In the genomic region with DNA sequence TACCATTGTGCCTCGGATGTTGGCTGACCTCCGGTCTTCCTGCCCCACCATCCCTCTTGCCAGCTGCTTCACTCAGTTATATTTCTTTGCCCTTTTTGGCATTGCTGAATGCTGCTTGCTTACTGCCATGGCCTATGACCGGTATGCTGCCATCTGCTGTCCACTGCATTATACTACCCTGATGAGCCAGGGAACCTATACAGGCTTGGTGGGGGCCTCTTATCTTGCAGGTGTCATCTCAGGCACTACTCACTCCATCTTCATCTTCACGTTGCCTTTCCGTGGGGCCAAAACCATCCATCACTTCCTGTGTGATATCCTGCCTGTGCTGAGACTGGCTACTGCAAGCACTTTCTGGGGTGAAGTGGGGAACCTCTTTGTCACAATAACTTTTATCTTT, we compare ENCODE assay signal across 30 mouse cellular contexts. TPM values are rescaled to one million over a fixed set of nuclear protein-coding genes. Genes with fewer than 3 reads are reported as not detected.
DNase-seq lines count a peak whose midpoint lies in the region; ATAC-seq and TF ChIP-seq lines count a peak whose summit lies in the region.
"Not testable (repeated sequence)": the region's sequence is repeated elsewhere in the genome, so short reads cannot be mapped to it uniquely, and the experiment has no call there.
"Had no signal": no experiment of that assay in that cellular context is flagged by ENCODE, and none has a peak within 500 bp of the region (broad histone marks: within the 10 kb centered on the region; RNA-seq: fewer than 3 reads in every experiment).

No protein-coding gene starts in this region.

- DNase-seq in Patski (ENCODE audit: low read depth, low spot score); hindbrain, postnatal 0 days (ENCODE audit: low spot score); midbrain, embryonic 11.5 days (ENCODE audit: low spot score, missing footprints): not testable (repeated sequence)

- not testable (repeated sequence) for TF ChIP-seq CTCF in Patski (IDR thresholded peaks at IDR 0.05); hindbrain, postnatal 0 days (IDR thresholded peaks at IDR 0.05; ENCODE audit: low read depth)

- not testable (repeated sequence) for H3K27ac ChIP-seq in hindbrain, postnatal 0 days; kidney, embryonic 16.5 days (ENCODE audit: low read length); lung, embryonic 15.5 days; midbrain, embryonic 11.5 days (ENCODE audit: low read depth, low read length)

- POLR2A ChIA-PET in Patski (lab: Charles Lee) = not testable (repeated sequence)

- CTCF ChIA-PET in Patski (lab: Charles Lee) = not testable (repeated sequence)

- WGBS in hindbrain, postnatal 0 days = 44% methylated on average over 2 of the region's 5 CpGs
- 62% methylated on average over 2 of the region's 5 CpGs for WGBS in kidney, embryonic 16.5 days
- 53% methylated on average over 2 of the region's 5 CpGs for WGBS in lung, embryonic 15.5 days
- 67% methylated on average over 2 of the region's 5 CpGs for WGBS in midbrain, embryonic 11.5 days

- not testable (repeated sequence) for H3K4me2 ChIP-seq in hindbrain, postnatal 0 days (ENCODE audit: low read depth, low read length); kidney, embryonic 16.5 days (replicated peaks; ENCODE audit: low read depth, low read length); lung, embryonic 15.5 days; midbrain, embryonic 11.5 days

- in situ Hi-C loops in Patski (cut with MboI; ENCODE audit: low pct_unique_long_range_greater_than_20kb) = not testable (repeated sequence)

- H3K36me3 ChIP-seq in hindbrain, postnatal 0 days (ENCODE audit: insufficient read depth, low read length); kidney, embryonic 16.5 days (ENCODE audit: insufficient read depth, low read length); lung, embryonic 15.5 days; midbrain, embryonic 11.5 days (ENCODE audit: control insufficient read depth, insufficient read depth, low read length): not testable (repeated sequence)

- ATAC-seq in Patski = peak; percentile 96
- ATAC-seq in erythroblast, adult 5-6 weeks (replicated peaks; ENCODE audit: low FRiP score, poor library complexity, severe bottlenecking) = 0 out of 2 replicates have a peak, but pooled peaks have one; percentile 49
- peak; percentile 84 for ATAC-seq in hematopoietic stem cell, adult 5-6 weeks (replicated peaks in 1 of 2; ENCODE audit: insufficient read depth in 1 of 2, low FRiP score in 2 of 2, low TSS enrichment in 1 of 2, low read depth in 1 of 2, poor library complexity in 2 of 2, severe bottlenecking in 2 of 2)
- ATAC-seq in hindbrain, postnatal 0 days = 0 out of 2 replicates have a peak, but pooled peaks have one; percentile 58
- ATAC-seq in kidney, embryonic 16.5 days (ENCODE audit: low FRiP score, low TSS enrichment) = 0 out of 2 replicates have a peak, but pooled peaks have one; percentile 57
- peak; percentile 53 for ATAC-seq in lung, embryonic 15.5 days (ENCODE audit: borderline replicate concordance, extremely low read depth, low FRiP score, low TSS enrichment)
- peak; percentile 61; the same call in 1 of the 2 replicates for ATAC-seq in midbrain, embryonic 11.5 days (ENCODE audit: low FRiP score)

- H3K9ac ChIP-seq in hindbrain, postnatal 0 days (replicated peaks; ENCODE audit: low read length); kidney, embryonic 16.5 days (replicated peaks; ENCODE audit: low read length); lung, embryonic 15.5 days; midbrain, embryonic 11.5 days (ENCODE audit: low read length): not testable (repeated sequence)

- not testable (repeated sequence) for H3K4me3 ChIP-seq in hindbrain, postnatal 0 days (ENCODE audit: low read length); kidney, embryonic 16.5 days (ENCODE audit: low read length); lung, embryonic 15.5 days; midbrain, embryonic 11.5 days (ENCODE audit: low read depth, low read length)

- not testable (repeated sequence) for H3K9me3 ChIP-seq in hindbrain, postnatal 0 days (ENCODE audit: low read length); kidney, embryonic 16.5 days (ENCODE audit: low read length); lung, embryonic 15.5 days; midbrain, embryonic 11.5 days (ENCODE audit: control insufficient read depth, low read length)

- not testable (repeated sequence) for H3K4me1 ChIP-seq in hindbrain, postnatal 0 days (ENCODE audit: insufficient read depth, low read length); kidney, embryonic 16.5 days (ENCODE audit: insufficient read depth, low read length); lung, embryonic 15.5 days; midbrain, embryonic 11.5 days (ENCODE audit: control insufficient read depth, insufficient read depth, low read length)

- not testable (repeated sequence) for H3K27me3 ChIP-seq in Patski; hindbrain, postnatal 0 days (ENCODE audit: insufficient read depth, low read length); kidney, embryonic 16.5 days (ENCODE audit: insufficient read depth, low read length); lung, embryonic 15.5 days; midbrain, embryonic 11.5 days (ENCODE audit: control insufficient read depth, insufficient read depth, low read length)

RNA-seq across cellular contexts. Expression of a gene that starts 0.9 kb away (rescaled TPM):
- not detected for polyA plus RNA-seq in Patski (2021)
- not detected in 2 replicates for total RNA-seq in erythroblast, adult 5-6 weeks (2015; ENCODE audit: low replicate concordance)
- total RNA-seq in erythroblast, adult 5-6 weeks (2017; ENCODE audit: low replicate concordance) = not detected in 2 replicates
- not detected in 2 replicates for total RNA-seq in hematopoietic stem cell, adult 5-6 weeks (2017)
- total RNA-seq in hindbrain, postnatal 0 days (2014; rRNA removed) = not detected in 2 replicates
- not detected in 2 replicates for polyA plus RNA-seq in hindbrain, postnatal 0 days (2015; fragmentation: Nextera tagmentation; extraction: Ambion mirVana)
- polyA plus RNA-seq in kidney, embryonic 16.5 days (2015; fragmentation: Nextera tagmentation; extraction: Ambion mirVana) = not detected in 2 replicates
- polyA plus RNA-seq in lung, embryonic 15.5 days (2015; fragmentation: Nextera tagmentation; extraction: Ambion mirVana) = not detected in 2 replicates
- not detected in 2 replicates for polyA plus RNA-seq in midbrain, embryonic 11.5 days (2014; fragmentation: Nextera tagmentation; extraction: Ambion mirVana)
- total RNA-seq: adrenal gland, adult 8-10 months; adrenal gland, postnatal 4 days; gastrocnemius, adult 2 months; gastrocnemius, postnatal 36 days; heart, adult 2 months; heart, postnatal 14 days; layer of hippocampus, adult 18-20 months; layer of hippocampus, postnatal 10 days; left cerebral cortex, adult 18-20 months; left cerebral cortex, postnatal 14 days had no signal
- polyA plus RNA-seq: embryonic facial prominence, embryonic 12.5 days; forebrain, embryonic 10.5 days; forebrain, embryonic 15.5 days; heart, adult 2 months; heart, embryonic 12.5 days; hindbrain, embryonic 13.5 days; intestine, postnatal 0 days; limb, embryonic 13.5 days; liver, embryonic 11.5 days; liver, postnatal 0 days; midbrain, embryonic 13.5 days; neural tube, embryonic 15.5 days; stomach, embryonic 15.5 days; urinary bladder, adult 2 months had no signal

RNA-seq across cellular contexts. Expression of a gene that starts 22.3 kb away (rescaled TPM):
- polyA plus RNA-seq in Patski (2021) = not detected
- not detected in 2 replicates for total RNA-seq in erythroblast, adult 5-6 weeks (2015; ENCODE audit: low replicate concordance)
- not detected in 2 replicates for total RNA-seq in erythroblast, adult 5-6 weeks (2017; ENCODE audit: low replicate concordance)
- not detected in 2 replicates for total RNA-seq in hematopoietic stem cell, adult 5-6 weeks (2017)
- total RNA-seq in hindbrain, postnatal 0 days (2014; rRNA removed) = not detected in 2 replicates
- polyA plus RNA-seq in hindbrain, postnatal 0 days (2015; fragmentation: Nextera tagmentation; extraction: Ambion mirVana) = not detected in 2 replicates
- not detected in 2 replicates for polyA plus RNA-seq in kidney, embryonic 16.5 days (2015; fragmentation: Nextera tagmentation; extraction: Ambion mirVana)
- polyA plus RNA-seq in lung, embryonic 15.5 days (2015; fragmentation: Nextera tagmentation; extraction: Ambion mirVana) = not detected in 2 replicates
- polyA plus RNA-seq in midbrain, embryonic 11.5 days (2014; fragmentation: Nextera tagmentation; extraction: Ambion mirVana) = not detected in 2 replicates
- total RNA-seq: adrenal gland, adult 8-10 months; adrenal gland, postnatal 4 days; gastrocnemius, adult 2 months; gastrocnemius, postnatal 36 days; heart, adult 2 months; heart, postnatal 14 days; layer of hippocampus, adult 18-20 months; layer of hippocampus, postnatal 10 days; left cerebral cortex, adult 18-20 months; left cerebral cortex, postnatal 14 days had no signal
- polyA plus RNA-seq: embryonic facial prominence, embryonic 12.5 days; forebrain, embryonic 10.5 days; forebrain, embryonic 15.5 days; heart, adult 2 months; heart, embryonic 12.5 days; hindbrain, embryonic 13.5 days; intestine, postnatal 0 days; limb, embryonic 13.5 days; liver, embryonic 11.5 days; liver, postnatal 0 days; midbrain, embryonic 13.5 days; neural tube, embryonic 15.5 days; stomach, embryonic 15.5 days; urinary bladder, adult 2 months had no signal

RNA-seq across cellular contexts. Expression of a gene that starts 28.2 kb away (rescaled TPM):
- not detected for polyA plus RNA-seq in Patski (2021)
- total RNA-seq in erythroblast, adult 5-6 weeks (2015; ENCODE audit: low replicate concordance) = not detected in 2 replicates
- not detected in 2 replicates for total RNA-seq in erythroblast, adult 5-6 weeks (2017; ENCODE audit: low replicate concordance)
- total RNA-seq in hematopoietic stem cell, adult 5-6 weeks (2017) = not detected in 2 replicates
- total RNA-seq in hindbrain, postnatal 0 days (2014; rRNA removed) = not detected in 2 replicates
- not detected in 2 replicates for polyA plus RNA-seq in hindbrain, postnatal 0 days (2015; fragmentation: Nextera tagmentation; extraction: Ambion mirVana)
- polyA plus RNA-seq in kidney, embryonic 16.5 days (2015; fragmentation: Nextera tagmentation; extraction: Ambion mirVana) = not detected in 2 replicates
- not detected in 2 replicates for polyA plus RNA-seq in lung, embryonic 15.5 days (2015; fragmentation: Nextera tagmentation; extraction: Ambion mirVana)
- polyA plus RNA-seq in midbrain, embryonic 11.5 days (2014; fragmentation: Nextera tagmentation; extraction: Ambion mirVana) = not detected in 2 replicates
- total RNA-seq: adrenal gland, adult 8-10 months; adrenal gland, postnatal 4 days; gastrocnemius, adult 2 months; gastrocnemius, postnatal 36 days; heart, adult 2 months; heart, postnatal 14 days; layer of hippocampus, adult 18-20 months; layer of hippocampus, postnatal 10 days; left cerebral cortex, adult 18-20 months; left cerebral cortex, postnatal 14 days had no signal
- polyA plus RNA-seq: embryonic facial prominence, embryonic 12.5 days; forebrain, embryonic 10.5 days; forebrain, embryonic 15.5 days; heart, adult 2 months; heart, embryonic 12.5 days; hindbrain, embryonic 13.5 days; intestine, postnatal 0 days; limb, embryonic 13.5 days; liver, embryonic 11.5 days; liver, postnatal 0 days; midbrain, embryonic 13.5 days; neural tube, embryonic 15.5 days; stomach, embryonic 15.5 days; urinary bladder, adult 2 months had no signal

RNA-seq across cellular contexts. Expression of a gene that starts 38.3 kb away (rescaled TPM):
- not detected for polyA plus RNA-seq in Patski (2021)
- not detected in 2 replicates for total RNA-seq in erythroblast, adult 5-6 weeks (2015; ENCODE audit: low replicate concordance)
- not detected in 2 replicates for total RNA-seq in erythroblast, adult 5-6 weeks (2017; ENCODE audit: low replicate concordance)
- not detected in 2 replicates for total RNA-seq in hematopoietic stem cell, adult 5-6 weeks (2017)
- total RNA-seq in hindbrain, postnatal 0 days (2014; rRNA removed) = not detected in 2 replicates
- polyA plus RNA-seq in hindbrain, postnatal 0 days (2015; fragmentation: Nextera tagmentation; extraction: Ambion mirVana) = not detected in 2 replicates
- not detected in 2 replicates for polyA plus RNA-seq in kidney, embryonic 16.5 days (2015; fragmentation: Nextera tagmentation; extraction: Ambion mirVana)
- not detected in 2 replicates for polyA plus RNA-seq in lung, embryonic 15.5 days (2015; fragmentation: Nextera tagmentation; extraction: Ambion mirVana)
- not detected in 2 replicates for polyA plus RNA-seq in midbrain, embryonic 11.5 days (2014; fragmentation: Nextera tagmentation; extraction: Ambion mirVana)
- total RNA-seq: adrenal gland, adult 8-10 months; adrenal gland, postnatal 4 days; gastrocnemius, adult 2 months; gastrocnemius, postnatal 36 days; heart, adult 2 months; heart, postnatal 14 days; layer of hippocampus, adult 18-20 months; layer of hippocampus, postnatal 10 days; left cerebral cortex, adult 18-20 months; left cerebral cortex, postnatal 14 days had no signal
- polyA plus RNA-seq: embryonic facial prominence, embryonic 12.5 days; forebrain, embryonic 10.5 days; forebrain, embryonic 15.5 days; heart, adult 2 months; heart, embryonic 12.5 days; hindbrain, embryonic 13.5 days; intestine, postnatal 0 days; limb, embryonic 13.5 days; liver, embryonic 11.5 days; liver, postnatal 0 days; midbrain, embryonic 13.5 days; neural tube, embryonic 15.5 days; stomach, embryonic 15.5 days; urinary bladder, adult 2 months had no signal

RNA-seq across cellular contexts. Expression of a gene that starts 50.7 kb away (rescaled TPM):
- polyA plus RNA-seq in Patski (2021) = 6.1 TPM
- total RNA-seq in erythroblast, adult 5-6 weeks (2015; ENCODE audit: low replicate concordance) = not detected in 2 replicates
- not detected in 2 replicates for total RNA-seq in erythroblast, adult 5-6 weeks (2017; ENCODE audit: low replicate concordance)
- total RNA-seq in hematopoietic stem cell, adult 5-6 weeks (2017) = not detected in 2 replicates
- total RNA-seq in hindbrain, postnatal 0 days (2014; rRNA removed) = not detected in 2 replicates
- polyA plus RNA-seq in hindbrain, postnatal 0 days (2015; fragmentation: Nextera tagmentation; extraction: Ambion mirVana) = not detected in 2 replicates
- 12.0 and 17.1 TPM in 2 replicates for polyA plus RNA-seq in kidney, embryonic 16.5 days (2015; fragmentation: Nextera tagmentation; extraction: Ambion mirVana)
- not detected in 2 replicates for polyA plus RNA-seq in lung, embryonic 15.5 days (2015; fragmentation: Nextera tagmentation; extraction: Ambion mirVana)
- polyA plus RNA-seq in midbrain, embryonic 11.5 days (2014; fragmentation: Nextera tagmentation; extraction: Ambion mirVana) = not detected in 2 replicates
- total RNA-seq: gastrocnemius, adult 2 months; heart, adult 2 months; heart, postnatal 14 days; layer of hippocampus, adult 18-20 months; layer of hippocampus, postnatal 10 days; left cerebral cortex, adult 18-20 months; left cerebral cortex, postnatal 14 days had no signal
- polyA plus RNA-seq: forebrain, embryonic 10.5 days; forebrain, embryonic 15.5 days; heart, embryonic 12.5 days; hindbrain, embryonic 13.5 days; liver, embryonic 11.5 days; midbrain, embryonic 13.5 days; neural tube, embryonic 15.5 days had no signal
